Mouse (Mus musculus): ENCODE measurements at regions not wholly inside any gene's neighbourhood (a gene's known extent, or its start where the extent isn't known, plus 50 kb on each side); places are given as distances from the start of the nearest gene placed in this dataset.

GRCm38 (mm10) chr2:34025715-34026360, 138.1 kb upstream of the Mvb12b start:
- TF ChIP-seq CTCF (IDR thresholded peaks at IDR 0.05; ENCODE audit: extremely low read depth, insufficient read depth, low read length) (peak; percentile 46), POLR2A (IDR thresholded peaks at IDR 0.05; ENCODE audit: extremely low read depth, insufficient read depth, low read length) (no peak)
